Mouse (Mus musculus) forebrain, embryonic 10.5 days (tissue): Measurements from ENCODE around the gene Inpp5a. TPM values are rescaled to one million over a fixed set of nuclear protein-coding genes. Genes with fewer than 3 reads are reported as not detected.

Source experiments
- DNase-seq: peaks from one replicate; pipeline ENCODE4 v3.0.0-alpha.2; 2017; ENCODE audit warnings: low spot score; ENCODE audit errors: extremely low spot score
- H3K27ac ChIP-seq: fragments of 300-500 bp; sonication (generic); 2 replicates; pipeline ENCODE4 v1.5.1; 2016; ENCODE audit warnings: mild to moderate bottlenecking
- H3K27me3 ChIP-seq: fragments of 300-500 bp; sonication (generic); 2 replicates; pipeline ENCODE4 v1.6.1; 2016; ENCODE audit warnings: mild to moderate bottlenecking; ENCODE audit not compliant: poor library complexity, severe bottlenecking
- H3K36me3 ChIP-seq: fragments of 300-500 bp; sonication (generic); replicated peaks from 2 replicates; pipeline ENCODE4 v1.6.1; 2016; ENCODE audit warnings: mild to moderate bottlenecking, moderate library complexity
- H3K4me1 ChIP-seq: fragments of 300-500 bp; sonication (generic); 2 replicates; pipeline ENCODE4 v1.6.1; 2016
- H3K4me3 ChIP-seq: fragments of 300-500 bp; sonication (generic); 2 replicates; pipeline ENCODE4 v1.5.1; 2016; ENCODE audit warnings: mild to moderate bottlenecking, moderate library complexity
- H3K9me3 ChIP-seq: fragments of 300-500 bp; sonication (generic); 2 replicates; pipeline ENCODE4 v1.6.1; 2016; ENCODE audit warnings: mild to moderate bottlenecking, moderate library complexity
- WGBS: fragments of 180-500 bp; shearing (Covaris S2); methylation state at CpG from one replicate; pipeline ENCODE4 v1.1.7; 2016; 5-methylcytosine and 5-hydroxymethylcytosine counted together
- polyA plus RNA-seq: library from polyadenylated mRNA; unstranded; fragments of >200 nt; fragmentation: Nextera tagmentation; extraction: Ambion mirVana; gene quantifications from 2 replicates; pipeline ENCODE4 v1.2.1, GENCODE M21; 2016

Inpp5a gene
- polyA plus RNA-seq, 1 experiment from 2014 or later = 10.5 TPM

- Histone ChIP-seq H3K4me1 (no peaks in the 10 kb centered on the region), H3K27me3 (peaks cover 79% of the 10 kb centered on the region), H3K36me3 (peaks cover 5% of the 10 kb centered on the region), H3K27ac (no peak overlapping the region), H3K4me3 (no peak overlapping the region), H3K9me3 (no peaks in the 10 kb centered on the region)
- DNase-seq = no peak
- WGBS = 92% methylated on average over 3 of the region's 3 CpGs
Observed at GRCm38 (mm10) chr7:139572665-139573064, 183.8 kb downstream of the Inpp5a start.

GRCm38 (mm10) chr7:139576064-139576686 lies 187.3 kb downstream of the Inpp5a start:
- H3K9me3 ChIP-seq = no peaks in the 10 kb centered on the region
- 87% methylated on average over 16 of the region's 16 CpGs for WGBS
- peaks cover 99% of the 10 kb centered on the region for H3K27me3 ChIP-seq

GRCm38 (mm10) chr7:139579261-139579905 lies 190.5 kb downstream of the Inpp5a start:
- peaks cover 15% of the 10 kb centered on the region for H3K36me3 ChIP-seq
- H3K4me3 ChIP-seq = no peak overlapping the region

More at GRCm38 (mm10) chr7:139576064-139576686, 187.3 kb downstream of the Inpp5a start:
- Histone ChIP-seq H3K4me1 (peaks cover 5% of the 10 kb centered on the region), H3K36me3 (peaks cover 15% of the 10 kb centered on the region), H3K4me3 (no peak overlapping the region), H3K27ac (no peak overlapping the region)
- no peak for DNase-seq

GRCm38 (mm10) chr7:139580851-139581775 lies 192.2 kb downstream of the Inpp5a start:
- H3K9me3 ChIP-seq = no peaks in the 10 kb centered on the region
- peaks cover 44% of the 10 kb centered on the region for H3K4me1 ChIP-seq
- DNase-seq = peak; percentile 37
- 1% methylated on average over 78 of the region's 78 CpGs for WGBS
- peaks cover 100% of the 10 kb centered on the region for H3K27me3 ChIP-seq
- no peak overlapping the region for H3K27ac ChIP-seq
- H3K36me3 ChIP-seq = peaks cover 11% of the 10 kb centered on the region
- H3K4me3 ChIP-seq = peak overlapping the region; percentile 54

More at GRCm38 (mm10) chr7:139579261-139579905, 190.5 kb downstream of the Inpp5a start:
- peaks cover 100% of the 10 kb centered on the region for H3K27me3 ChIP-seq
- no peak overlapping the region for H3K27ac ChIP-seq
- peaks cover 27% of the 10 kb centered on the region for H3K4me1 ChIP-seq
- no peaks in the 10 kb centered on the region for H3K9me3 ChIP-seq
- DNase-seq = no peak
- 58% methylated on average over 21 of the region's 21 CpGs for WGBS

- WGBS = under 1% methylated on average over 81 of the region's 82 CpGs
- Histone ChIP-seq H3K36me3 (peaks cover 11% of the 10 kb centered on the region), H3K27ac (peak overlapping the region; percentile 31; the same call in 1 of the 2 replicates), H3K9me3 (no peaks in the 10 kb centered on the region), H3K4me1 (peaks cover 47% of the 10 kb centered on the region), H3K4me3 (peak overlapping the region; percentile 54), H3K27me3 (peaks cover 100% of the 10 kb centered on the region)
- DNase-seq = peak; percentile 52
Observed at GRCm38 (mm10) chr7:139581801-139582571, 193.1 kb downstream of the Inpp5a start.

- WGBS = under 1% methylated on average over 56 of the region's 56 CpGs
- H3K27ac ChIP-seq = peak within 1 kb of the TSS; percentile 31; the same call in 1 of the 2 replicates
- H3K36me3 ChIP-seq = peaks cover 11% of the 10 kb centered on the region
- peaks cover 100% of the 10 kb centered on the region for H3K27me3 ChIP-seq
- peak; percentile 64 for DNase-seq
- H3K4me3 ChIP-seq = peak within 1 kb of the TSS; percentile 54
- no peaks in the 10 kb centered on the region for H3K9me3 ChIP-seq
- peaks cover 48% of the 10 kb centered on the region for H3K4me1 ChIP-seq
Observed at GRCm38 (mm10) chr7:139582595-139582994, 193.7 kb downstream of the Inpp5a start, which contains the start of gene Nkx6-2. Gene Nkx6-2 (minus strand): TSS chr7:139582797.

GRCm38 (mm10) chr7:139583094-139583737 lies 194.3 kb downstream of the Inpp5a start:
- H3K27me3 ChIP-seq = peaks cover 100% of the 10 kb centered on the region
- H3K4me1 ChIP-seq = peaks cover 54% of the 10 kb centered on the region
- no peak overlapping the region for H3K27ac ChIP-seq
- 6% methylated on average over 17 of the region's 17 CpGs for WGBS
- peak overlapping the region; percentile 54; the same call in 1 of the 2 replicates for H3K4me3 ChIP-seq
- peak; percentile 27 for DNase-seq
- no peaks in the 10 kb centered on the region for H3K9me3 ChIP-seq
- peaks cover 8% of the 10 kb centered on the region for H3K36me3 ChIP-seq

GRCm38 (mm10) chr7:139584221-139585175 lies 195.6 kb downstream of the Inpp5a start:
- H3K27ac ChIP-seq = no peak overlapping the region
- 1% methylated on average over 53 of the region's 53 CpGs for WGBS

GRCm38 (mm10) chr7:139585183-139585821 lies 196.4 kb downstream of the Inpp5a start:
- H3K27ac ChIP-seq = no peak overlapping the region
- peak; percentile 29 for DNase-seq
- H3K9me3 ChIP-seq = no peaks in the 10 kb centered on the region
- no peaks in the 10 kb centered on the region for H3K36me3 ChIP-seq
- H3K27me3 ChIP-seq = peaks cover 100% of the 10 kb centered on the region
- 0 out of 2 replicates have a peak overlapping the region, but pooled peaks have one; percentile 12 for H3K4me3 ChIP-seq
- 2% methylated on average over 29 of the region's 29 CpGs for WGBS
- H3K4me1 ChIP-seq = peaks cover 56% of the 10 kb centered on the region

More at GRCm38 (mm10) chr7:139584221-139585175, 195.6 kb downstream of the Inpp5a start:
- no peaks in the 10 kb centered on the region for H3K36me3 ChIP-seq
- H3K27me3 ChIP-seq = peaks cover 100% of the 10 kb centered on the region
- peaks cover 56% of the 10 kb centered on the region for H3K4me1 ChIP-seq
- peak overlapping the region; percentile 12; the same call in 1 of the 2 replicates for H3K4me3 ChIP-seq
- no peaks in the 10 kb centered on the region for H3K9me3 ChIP-seq
- peak; percentile 46 for DNase-seq

- DNase-seq = no peak
- Histone ChIP-seq H3K4me3 (no peak overlapping the region), H3K27ac (no peak overlapping the region), H3K27me3 (peaks cover 99% of the 10 kb centered on the region), H3K4me1 (peaks cover 34% of the 10 kb centered on the region), H3K36me3 (no peaks in the 10 kb centered on the region), H3K9me3 (no peaks in the 10 kb centered on the region)
- 33% methylated on average over 7 of the region's 7 CpGs for WGBS
Observed at GRCm38 (mm10) chr7:139587919-139588318, 199.0 kb downstream of the Inpp5a start.
